Mouse (Mus musculus) heart, embryonic 16.5 days (tissue): ENCODE measurements around the gene Wfdc6a. TPM values are rescaled to one million over a fixed set of nuclear protein-coding genes. Genes with fewer than 3 reads are reported as not detected.
"Not testable (repeated sequence)": the region's sequence is repeated elsewhere in the genome, so short reads cannot be mapped to it uniquely, and the experiment has no call there.

Experiments used
- ATAC-seq: fragments of 200-750 bp; cut with Nextera tagmentation; replicated peaks from 2 replicates; pipeline ENCODE4 v1.8.0; 2017; ENCODE audit warnings: moderate number of reproducible peaks; ENCODE audit not compliant: insufficient read depth, low FRiP score; ENCODE audit errors: extremely low read depth
- H3K27ac ChIP-seq: fragments of 300-500 bp; sonication (generic); 2 replicates; pipeline ENCODE4 v1.5.1; 2014; ENCODE audit warnings: mild to moderate bottlenecking, low read length, control low read depth, moderate library complexity
- H3K27me3 ChIP-seq: fragments of 300-500 bp; sonication (generic); 2 replicates; pipeline ENCODE4 v1.6.1; 2014; ENCODE audit warnings: low read length, mixed read lengths; ENCODE audit not compliant: control insufficient read depth, insufficient read depth
- H3K36me3 ChIP-seq: fragments of 300-500 bp; sonication (generic); 2 replicates; pipeline ENCODE4 v1.6.1; 2014; ENCODE audit not compliant: control insufficient read depth, insufficient read depth
- H3K4me1 ChIP-seq: fragments of 300-500 bp; sonication (generic); 2 replicates; pipeline ENCODE4 v1.6.1; 2014; ENCODE audit warnings: low read length, mixed read lengths; ENCODE audit not compliant: control insufficient read depth, insufficient read depth
- H3K4me2 ChIP-seq: fragments of 300-500 bp; sonication (generic); 2 replicates; pipeline ENCODE4 v1.6.1; 2014; ENCODE audit warnings: low read depth, mild to moderate bottlenecking, control low read depth, low read length
- H3K4me3 ChIP-seq: fragments of 300-500 bp; sonication (generic); 2 replicates; pipeline ENCODE4 v1.5.1; 2014; ENCODE audit warnings: mild to moderate bottlenecking, control low read depth, low read length
- H3K9ac ChIP-seq: fragments of 300-500 bp; sonication (generic); 2 replicates; pipeline ENCODE4 v1.6.1; 2014; ENCODE audit warnings: low read length, control low read depth
- H3K9me3 ChIP-seq: fragments of 300-500 bp; sonication (generic); replicated peaks from 2 replicates; pipeline ENCODE4 v1.6.1; 2016; ENCODE audit warnings: low read length; ENCODE audit not compliant: control insufficient read depth
- WGBS: fragments of 180-500 bp; shearing (Covaris S2); extraction: QIAGEN DNeasy Blood & Tissue Kit; methylation state at CpG from one replicate; pipeline ENCODE4 v1.1.7; 2014; 5-methylcytosine and 5-hydroxymethylcytosine counted together
- polyA plus RNA-seq: library from polyadenylated mRNA; unstranded; fragments of >200 nt; fragmentation: Nextera tagmentation; extraction: Ambion mirVana; gene quantifications from 2 replicates; pipeline ENCODE4 v1.2.1, GENCODE M21; 2015

Gene Wfdc6a
- polyA plus RNA-seq, 1 experiment from 2014 or later = 0.30 TPM

- H3K9ac ChIP-seq = no peak within 1 kb of the TSS
- no peak within 1 kb of the TSS for H3K4me2 ChIP-seq
- H3K36me3 ChIP-seq = no peaks in the 10 kb centered on the region
- no peak within 1 kb of the TSS for H3K4me3 ChIP-seq
- peaks cover 5% of the 10 kb centered on the region; the same call in 1 of the 2 replicates for H3K27me3 ChIP-seq
- ATAC-seq = no peak
- H3K4me1 ChIP-seq = no peaks in the 10 kb centered on the region
- no peaks in the 10 kb centered on the region for H3K9me3 ChIP-seq
- 66% methylated on average over 4 of the region's 4 CpGs for WGBS
- H3K27ac ChIP-seq = no peak within 1 kb of the TSS
These were observed 8.2 kb upstream of the Wfdc6a start, which contains the start of gene Eppin for GRCm38 (mm10) chr2:164593494-164593893. Eppin (minus strand) TSS chr2:164593594.

- Histone ChIP-seq H3K36me3 (no peaks in the 10 kb centered on the region), H3K4me2 (no peak overlapping the region), H3K4me1 (no peaks in the 10 kb centered on the region), H3K4me3 (no peak overlapping the region), H3K9me3 (no peaks in the 10 kb centered on the region), H3K27me3 (peaks cover 5% of the 10 kb centered on the region; the same call in 1 of the 2 replicates), H3K27ac (no peak overlapping the region), H3K9ac (no peak overlapping the region)
- no peak for ATAC-seq
- 7% methylated on average over 4 of the region's 4 CpGs for WGBS
These were observed 6.8 kb upstream of the Wfdc6a start for GRCm38 (mm10) chr2:164592014-164592413.

- not testable (repeated sequence) for H3K27me3 ChIP-seq, ATAC-seq, H3K4me2 ChIP-seq, H3K27ac ChIP-seq, H3K4me3 ChIP-seq, H3K9ac ChIP-seq, H3K36me3 ChIP-seq, H3K4me1 ChIP-seq, H3K9me3 ChIP-seq
- 80% methylated on average over 6 of the region's 6 CpGs for WGBS
These were observed 11.9 kb downstream of the Wfdc6a start, which contains the start of gene Spint3 for GRCm38 (mm10) chr2:164573359-164573758. Spint3 (minus strand) TSS chr2:164573459.

- H3K4me2 ChIP-seq = no peak overlapping the region
- H3K4me1 ChIP-seq = peaks cover 5% of the 10 kb centered on the region
- peaks cover 24% of the 10 kb centered on the region for H3K27me3 ChIP-seq
- H3K9ac ChIP-seq = no peak overlapping the region
- ATAC-seq = no peak
- no peak overlapping the region for H3K27ac ChIP-seq
- H3K36me3 ChIP-seq = no peaks in the 10 kb centered on the region
- peaks cover 3% of the 10 kb centered on the region; the same call in 1 of the 2 replicates for H3K9me3 ChIP-seq
- H3K4me3 ChIP-seq = no peak overlapping the region
- WGBS = 78% methylated on average over 5 of the region's 5 CpGs
These were observed 17.8 kb downstream of the Wfdc6a start for GRCm38 (mm10) chr2:164567460-164567859.

GRCm38 (mm10) chr2:164566997-164567396, 18.2 kb downstream of the Wfdc6a start:
- peaks cover 3% of the 10 kb centered on the region; the same call in 1 of the 2 replicates for H3K9me3 ChIP-seq
- H3K4me1 ChIP-seq = peaks cover 5% of the 10 kb centered on the region
- H3K27me3 ChIP-seq = peaks cover 29% of the 10 kb centered on the region
- 78% methylated on average over 2 of the region's 2 CpGs for WGBS
- H3K9ac ChIP-seq = no peak overlapping the region
- ATAC-seq = no peak
- no peak overlapping the region for H3K27ac ChIP-seq
- H3K36me3 ChIP-seq = no peaks in the 10 kb centered on the region
- no peak overlapping the region for H3K4me2 ChIP-seq
- H3K4me3 ChIP-seq = no peak overlapping the region

- H3K27ac ChIP-seq = no peak overlapping the region
- H3K4me1 ChIP-seq = peaks cover 5% of the 10 kb centered on the region
- H3K9me3 ChIP-seq = peaks cover 3% of the 10 kb centered on the region; the same call in 1 of the 2 replicates
- H3K4me3 ChIP-seq = no peak overlapping the region
- H3K36me3 ChIP-seq = no peaks in the 10 kb centered on the region
- WGBS = 67% methylated on average over 5 of the region's 5 CpGs
- peaks cover 33% of the 10 kb centered on the region for H3K27me3 ChIP-seq
- no peak overlapping the region for H3K9ac ChIP-seq
- no peak for ATAC-seq
- H3K4me2 ChIP-seq = no peak overlapping the region; the same call in 1 of the 2 replicates
These were observed 20.9 kb downstream of the Wfdc6a start for GRCm38 (mm10) chr2:164564346-164564745.

- Histone ChIP-seq H3K9me3 (peaks cover 3% of the 10 kb centered on the region; the same call in 1 of the 2 replicates), H3K9ac (peak overlapping the region; percentile 77), H3K4me2 (peak overlapping the region; percentile 95), H3K4me1 (peaks cover 7% of the 10 kb centered on the region), H3K4me3 (peak overlapping the region; percentile 53), H3K27ac (no peak overlapping the region), H3K36me3 (no peaks in the 10 kb centered on the region), H3K27me3 (peaks cover 33% of the 10 kb centered on the region)
- ATAC-seq = peak; percentile 38
- under 1% methylated on average over 32 of the region's 32 CpGs for WGBS
These were observed 21.8 kb downstream of the Wfdc6a start for GRCm38 (mm10) chr2:164563339-164564038.

- peak within 1 kb of the TSS; percentile 95 for H3K4me2 ChIP-seq
- peak within 1 kb of the TSS; percentile 53 for H3K4me3 ChIP-seq
- WGBS = 7% methylated on average over 24 of the region's 24 CpGs
- H3K9ac ChIP-seq = peak within 1 kb of the TSS; percentile 77
- H3K27me3 ChIP-seq = peaks cover 33% of the 10 kb centered on the region
- no peak within 1 kb of the TSS for H3K27ac ChIP-seq
- H3K4me1 ChIP-seq = peaks cover 7% of the 10 kb centered on the region
- H3K9me3 ChIP-seq = peaks cover 3% of the 10 kb centered on the region; the same call in 1 of the 2 replicates
- no peaks in the 10 kb centered on the region for H3K36me3 ChIP-seq
- no peak for ATAC-seq
These were observed 22.7 kb downstream of the Wfdc6a start, which contains the start of gene Wfdc2 for GRCm38 (mm10) chr2:164562391-164563188. Wfdc2 (plus strand) TSS chr2:164562413.

GRCm38 (mm10) chr2:164560106-164560505, 25.1 kb downstream of the Wfdc6a start:
- Histone ChIP-seq H3K27ac (no peak overlapping the region), H3K4me2 (no peak overlapping the region), H3K36me3 (no peaks in the 10 kb centered on the region), H3K4me3 (no peak overlapping the region), H3K27me3 (peaks cover 26% of the 10 kb centered on the region), H3K9ac (no peak overlapping the region), H3K4me1 (peaks cover 7% of the 10 kb centered on the region), H3K9me3 (no peaks in the 10 kb centered on the region)
- 79% methylated on average over 8 of the region's 8 CpGs for WGBS
- ATAC-seq = no peak
